Mouse (Mus musculus) heart, postnatal 10 days (tissue): ENCODE results near the gene Adgrl3. TPM values are rescaled to one million over a fixed set of nuclear protein-coding genes. Genes with fewer than 3 reads are reported as not detected.

ENCODE experiments used
- DNase-seq, 2 experiments: peaks; one replicate each; pipeline ENCODE4 v3.0.0; 2021
- intact Hi-C: fragments of 180-260 bp; cut with DNase I; formaldehyde crosslinking; loops from one replicate; pipeline ENCODE4 v1.15.1; 2025
- total RNA-seq, 2 experiments: library from RNA; stranded (reverse); gene quantifications; 2 replicates each; pipeline ENCODE4 v1.2.3; 2021

Gene Adgrl3
- total RNA-seq, 2 experiments from 2014 or later, result 8.8 to 9.1 TPM

DNA sequence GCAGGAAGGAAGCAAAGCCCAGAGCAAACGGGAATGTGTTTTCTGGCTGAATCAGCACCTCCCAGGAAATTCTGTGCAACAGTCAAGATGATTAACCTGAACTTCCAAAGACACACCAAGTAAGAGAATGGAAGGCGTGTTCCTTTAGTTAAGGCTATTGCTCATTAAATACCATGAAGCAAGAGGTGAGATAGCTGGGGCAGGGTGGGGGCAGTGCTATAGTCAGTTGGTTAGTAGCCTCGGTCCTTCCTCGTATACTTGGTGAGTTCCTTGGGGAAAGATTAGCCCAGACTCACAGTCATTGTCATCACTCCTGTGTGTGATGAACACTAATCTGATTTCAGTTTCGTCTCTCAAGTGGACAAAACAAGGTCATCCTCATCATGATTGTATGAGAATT is 53.0 kb downstream of the Adgrl3 start:
- intact Hi-C loops, result loop anchor here (5.0 kb wide), 1 partner anchor 51 kb away; the partner anchor contains the start of gene Adgrl3
- DNase-seq, result no peak

DNA sequence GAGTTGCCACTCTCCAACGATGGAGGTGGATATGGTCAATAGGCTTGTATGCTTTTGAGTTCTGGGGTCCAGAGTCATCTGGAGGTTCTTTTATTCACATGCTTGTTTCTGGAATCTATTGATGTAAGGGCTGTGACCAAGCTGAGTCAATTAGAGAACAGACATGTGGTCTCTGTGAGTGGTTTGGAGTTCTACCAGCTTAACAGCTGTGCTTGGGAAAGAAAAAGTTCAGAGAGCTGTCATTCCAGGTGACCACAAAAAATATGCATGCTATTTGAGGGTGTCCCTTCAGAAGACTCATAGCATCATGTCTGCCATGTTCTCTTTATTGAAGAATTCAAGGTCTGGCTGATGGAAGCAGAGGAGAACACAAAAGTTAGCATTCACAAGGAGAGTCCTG is 53.9 kb downstream of the Adgrl3 start:
- peak; percentile 13 to 27 for DNase-seq
- intact Hi-C loops, result loop anchor here (5.0 kb wide), 1 partner anchor 52 kb away; the partner anchor contains the start of gene Adgrl3

DNA sequence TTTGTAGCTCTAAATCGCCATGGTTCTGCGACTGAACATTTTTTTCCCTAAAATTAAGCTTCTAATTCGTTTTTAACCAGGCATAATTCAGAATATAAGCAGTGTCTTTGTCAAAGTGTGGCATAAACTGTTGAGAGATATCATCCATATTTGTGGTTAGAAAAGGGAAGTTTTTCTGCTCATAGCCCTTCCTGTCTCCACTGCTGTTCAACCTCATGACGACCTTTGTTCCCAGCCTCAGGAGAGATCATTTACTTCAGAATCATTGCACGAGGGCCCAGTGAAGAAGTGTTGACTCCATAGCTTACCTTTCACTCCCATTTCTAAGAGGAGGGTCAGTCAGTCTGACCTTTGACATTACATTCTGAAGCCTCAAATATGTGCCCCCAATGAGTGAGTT is 56.4 kb downstream of the Adgrl3 start:
- intact Hi-C loops, result no loop called here
- DNase-seq, result no peak

DNA sequence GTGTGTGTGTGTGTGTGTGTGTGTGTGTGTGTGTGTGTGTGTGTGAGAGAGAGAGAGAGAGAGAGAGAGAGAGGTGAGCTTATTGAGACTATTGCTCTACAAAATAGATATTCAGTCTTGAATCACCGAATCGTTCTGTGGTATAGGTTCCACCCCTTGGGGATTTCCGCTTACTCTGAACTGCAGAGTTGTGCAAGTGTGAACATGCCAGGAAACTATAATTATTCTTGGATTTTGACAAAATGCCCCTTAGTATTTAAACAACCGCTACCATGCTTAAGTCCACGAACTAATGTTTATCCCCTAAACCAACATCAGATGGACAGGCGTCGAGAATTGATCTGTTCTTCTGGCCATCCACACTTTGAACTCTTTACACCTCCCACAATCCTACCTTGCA is 57.1 kb downstream of the Adgrl3 start:
- intact Hi-C loops, result no loop called here
- no peak for DNase-seq

DNA sequence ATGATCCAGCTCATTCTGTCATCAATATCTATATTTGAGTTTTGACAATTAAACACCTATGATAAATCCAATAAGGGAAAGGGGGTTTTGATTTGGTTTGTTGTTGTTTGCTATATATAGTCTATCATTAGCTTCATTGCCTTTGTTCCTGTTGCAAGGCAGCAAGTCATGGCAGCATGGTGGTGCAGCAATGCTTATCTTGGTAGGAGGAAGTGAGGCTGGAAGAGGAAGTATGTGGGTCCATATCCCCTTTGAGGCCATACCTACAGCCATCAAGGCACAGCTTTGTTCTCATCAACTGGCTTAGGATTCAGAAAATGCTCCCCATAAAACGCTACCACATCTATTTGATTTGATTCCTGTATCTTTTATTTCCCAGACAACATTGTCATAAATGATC is 58.1 kb downstream of the Adgrl3 start:
- DNase-seq, result no peak
- intact Hi-C loops, result no loop called here

DNA sequence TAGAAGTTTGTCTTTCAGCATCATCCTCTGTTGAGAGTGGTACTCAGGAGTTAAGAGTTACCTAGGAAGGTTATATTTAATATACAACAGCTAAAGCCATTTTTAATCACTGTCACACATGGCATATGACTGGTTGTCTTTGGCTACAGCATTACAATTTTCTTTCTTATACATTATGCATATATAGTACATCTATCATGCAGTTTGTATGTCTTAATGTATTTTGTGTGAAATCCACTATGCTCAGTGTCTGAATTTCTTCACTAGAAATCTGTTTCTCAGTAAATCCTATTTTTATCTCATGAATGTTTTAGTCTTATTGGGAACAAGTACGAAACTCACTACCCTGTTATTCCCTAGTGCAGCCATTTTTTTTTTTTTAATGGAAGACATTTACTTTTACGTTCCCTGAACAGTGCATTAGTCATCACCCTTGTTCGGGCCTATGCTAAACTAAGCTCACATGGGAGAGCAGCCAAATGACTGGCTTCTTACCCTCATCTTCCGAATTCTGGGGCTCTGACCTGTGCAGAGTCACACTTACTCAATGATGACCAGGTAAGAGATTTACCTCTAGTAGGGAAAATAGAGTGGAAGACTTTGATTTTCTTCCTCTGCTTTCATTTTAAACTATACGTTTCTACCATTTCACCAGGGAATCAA is 63.9 kb downstream of the Adgrl3 start:
- intact Hi-C loops, result no loop called here

DNA sequence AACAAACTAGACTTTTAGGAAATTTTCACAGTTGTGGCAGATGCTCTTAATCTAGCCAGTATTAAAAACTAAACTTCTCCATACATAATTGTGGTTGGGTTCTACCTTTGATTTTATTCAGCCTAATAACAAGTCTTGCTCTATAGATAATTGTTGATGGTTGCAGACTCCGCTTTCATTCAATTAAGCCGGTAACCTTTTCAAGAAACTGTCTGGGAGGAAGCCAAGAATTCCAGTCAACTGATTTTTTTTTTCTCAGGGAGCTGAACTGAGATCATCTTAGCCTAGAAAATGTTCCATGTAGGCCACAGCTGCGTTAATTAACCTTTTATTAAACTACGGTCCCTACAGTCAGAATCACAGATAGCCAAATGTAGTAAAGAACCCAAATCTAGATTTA is 65.2 kb downstream of the Adgrl3 start:
- peak in 1 of 2 experiments; percentile 25 for DNase-seq
- intact Hi-C loops, result no loop called here

More for the DNA sequence above, 63.9 kb downstream of the Adgrl3 start:
- no peak for DNase-seq

DNA sequence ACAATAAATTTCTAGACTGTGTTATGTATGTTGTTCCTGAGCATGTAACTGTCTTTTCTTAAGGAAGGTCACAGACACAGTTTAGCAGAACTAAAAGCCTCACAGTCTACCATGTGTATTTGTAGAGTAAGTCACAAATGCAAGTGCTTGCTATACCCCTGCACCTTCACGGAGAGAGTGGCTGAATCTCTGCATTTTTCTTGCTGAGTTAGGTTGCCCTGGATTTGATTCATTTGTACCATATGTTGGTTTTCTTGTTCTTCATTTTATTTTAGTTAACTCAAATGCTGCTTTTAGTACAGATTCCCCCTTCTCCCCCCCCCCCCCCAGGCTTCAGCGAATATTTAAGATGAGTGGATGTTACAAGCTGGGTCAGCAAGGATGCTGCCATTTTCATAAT is 68.7 kb downstream of the Adgrl3 start:
- intact Hi-C loops, result no loop called here
- DNase-seq, result no peak

DNA sequence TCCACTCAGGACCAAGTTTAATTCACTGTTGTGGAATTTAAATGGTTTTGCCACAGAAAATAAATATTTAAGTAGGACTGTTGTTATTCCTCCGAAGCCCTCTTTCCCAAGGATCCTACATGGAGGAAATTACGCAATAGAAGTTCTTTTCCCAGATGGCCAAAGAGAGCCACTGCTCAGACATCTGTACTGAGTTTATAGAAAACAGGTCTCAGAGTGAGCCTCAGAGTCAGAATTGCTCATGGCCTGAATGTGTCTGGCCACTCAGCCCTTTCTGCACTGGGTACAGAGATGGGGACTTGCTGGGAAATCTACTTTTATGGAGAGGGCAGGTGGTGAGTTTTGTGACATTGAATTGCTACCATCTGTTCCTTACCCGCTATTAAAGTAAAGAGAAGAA is 74.7 kb downstream of the Adgrl3 start:
- no peak for DNase-seq
- intact Hi-C loops, result no loop called here

DNA sequence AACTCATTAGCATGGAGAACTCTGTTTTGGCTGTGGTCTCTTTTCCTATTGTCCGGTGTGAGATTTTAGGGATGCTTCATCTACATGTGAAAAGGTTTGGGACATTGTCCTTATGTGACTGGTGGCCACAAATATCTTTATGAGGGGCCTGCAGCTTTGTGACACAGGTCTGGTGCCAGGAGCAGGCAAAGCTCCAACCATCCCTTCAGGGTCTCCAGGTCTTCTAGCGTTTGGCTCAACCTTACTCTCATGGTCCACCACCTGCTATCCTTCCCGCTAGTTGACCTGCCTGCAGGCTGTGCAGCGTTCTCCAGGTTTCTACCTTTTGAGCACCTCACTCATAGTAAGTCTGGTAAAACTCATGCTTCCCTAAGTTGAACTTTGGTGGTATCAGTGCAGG is 77.2 kb downstream of the Adgrl3 start:
- intact Hi-C loops, result no loop called here
- DNase-seq, result no peak

DNA sequence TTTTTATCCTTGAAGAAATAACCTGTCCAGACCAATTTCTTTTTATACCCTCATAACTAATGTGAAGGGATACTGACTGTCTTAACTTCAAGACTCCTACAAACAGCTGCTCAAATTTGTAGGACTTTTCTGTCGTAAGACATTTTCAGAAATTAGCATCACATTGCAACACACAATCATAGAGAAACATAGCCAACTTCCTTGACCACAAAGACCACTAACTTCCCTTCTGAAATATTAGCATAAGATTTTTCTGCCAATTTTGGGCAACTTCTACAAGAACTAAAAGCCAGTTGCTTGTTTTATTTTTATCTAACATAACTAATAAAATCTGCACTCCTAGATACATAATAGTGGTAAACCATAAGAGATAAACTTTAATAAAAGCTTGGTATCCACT is 87.5 kb downstream of the Adgrl3 start:
- no peak for DNase-seq
- intact Hi-C loops, result no loop called here

DNA sequence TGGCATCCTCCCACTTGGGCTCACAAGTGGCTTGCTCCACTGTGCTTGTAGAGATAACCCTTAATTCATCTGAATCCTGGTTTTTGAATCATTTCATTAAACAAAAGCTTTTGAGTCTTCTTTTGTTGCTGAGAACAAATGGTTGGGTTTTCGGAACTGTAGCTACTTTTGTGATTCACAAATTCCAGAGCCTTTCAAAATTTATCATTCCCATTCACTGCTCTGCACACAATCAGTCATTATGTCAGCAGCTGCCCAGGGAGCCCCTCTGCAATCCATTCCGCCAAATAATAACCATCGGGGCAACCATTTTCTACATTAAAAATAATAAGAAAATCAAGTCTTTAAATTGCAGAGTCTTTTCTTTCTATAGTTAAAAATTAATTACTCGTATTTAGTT is 104.5 kb downstream of the Adgrl3 start:
- DNase-seq, result no peak
- intact Hi-C loops, result no loop called here

DNA sequence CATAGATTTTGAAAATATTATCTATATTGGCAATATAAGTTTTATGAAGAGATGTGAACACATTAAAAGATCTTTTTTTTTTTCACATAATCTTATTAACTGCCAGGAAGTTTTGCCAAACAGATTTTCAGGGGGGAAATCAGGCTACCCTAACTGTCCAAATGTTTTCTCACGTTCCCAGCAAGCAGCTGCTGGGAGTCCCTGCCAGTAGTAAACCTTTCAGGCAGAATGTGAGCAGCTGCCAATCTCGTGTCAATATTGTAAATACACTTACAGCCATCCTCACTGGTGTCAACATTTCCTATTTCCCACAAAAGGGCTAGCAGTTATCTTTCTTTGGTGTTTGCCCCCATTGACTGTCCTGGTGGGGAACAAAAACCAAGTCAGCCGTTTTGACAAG is 107.7 kb downstream of the Adgrl3 start:
- intact Hi-C loops, result no loop called here
- DNase-seq, result no peak

DNA sequence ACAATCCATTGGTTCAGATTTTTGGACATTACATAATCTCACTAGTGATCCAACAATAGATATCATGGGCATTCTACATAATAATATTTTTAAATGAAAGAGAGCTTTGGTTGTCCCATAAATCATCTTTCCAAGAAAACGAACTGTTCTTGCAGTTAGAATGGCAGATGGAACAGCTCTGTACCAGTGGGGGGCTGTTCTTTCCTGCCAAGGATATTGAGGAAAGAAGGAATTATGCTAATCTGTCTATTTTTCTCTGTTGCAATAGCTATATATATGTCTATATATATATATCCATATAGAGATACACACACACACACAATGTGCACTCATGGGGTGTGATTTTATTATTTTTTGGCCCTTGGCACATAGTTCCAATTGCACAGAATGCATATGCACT is 116.5 kb downstream of the Adgrl3 start:
- intact Hi-C loops, result no loop called here
- DNase-seq, result no peak

DNA sequence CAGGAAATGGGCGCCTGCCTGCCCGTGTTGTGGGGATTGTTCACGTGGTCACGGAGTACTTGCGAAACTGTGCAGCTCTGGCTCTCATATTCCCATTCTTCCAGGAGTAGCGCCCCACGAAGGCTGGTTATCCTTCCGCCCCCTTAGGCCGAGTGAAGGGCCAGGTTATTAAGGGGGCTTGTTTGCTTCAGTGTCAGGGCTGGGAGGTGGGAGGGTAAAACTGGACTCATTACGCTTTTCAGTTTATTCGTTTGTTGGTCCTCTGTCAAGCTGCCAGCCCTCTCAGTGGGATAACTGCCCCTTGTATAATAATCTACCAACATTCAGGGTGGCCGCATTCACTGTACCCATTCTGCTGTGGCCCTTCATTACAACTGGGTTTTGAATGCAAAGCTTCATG is 135.9 kb downstream of the Adgrl3 start:
- DNase-seq, result no peak
- intact Hi-C loops, result no loop called here

DNA sequence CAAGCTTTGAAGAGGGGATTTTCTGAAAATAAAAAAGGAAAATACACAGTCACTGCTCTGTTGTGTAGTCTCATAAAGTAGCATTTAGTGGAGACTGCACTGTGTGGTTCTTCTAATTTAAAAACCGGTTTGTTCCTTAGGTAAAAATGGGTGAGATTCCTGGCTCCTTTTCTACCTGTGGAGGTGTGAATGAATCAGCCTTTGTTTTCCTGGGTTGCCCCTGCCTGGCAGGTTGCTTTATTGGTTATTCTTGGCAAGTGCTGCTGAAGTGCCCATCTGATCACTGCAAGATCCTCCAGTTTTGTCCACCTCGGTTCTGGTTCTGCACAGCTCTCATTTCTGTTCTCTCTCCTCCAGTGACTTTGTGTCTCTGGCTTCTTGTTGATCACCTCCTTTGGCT is 136.3 kb downstream of the Adgrl3 start:
- intact Hi-C loops, result no loop called here
- DNase-seq, result no peak

DNA sequence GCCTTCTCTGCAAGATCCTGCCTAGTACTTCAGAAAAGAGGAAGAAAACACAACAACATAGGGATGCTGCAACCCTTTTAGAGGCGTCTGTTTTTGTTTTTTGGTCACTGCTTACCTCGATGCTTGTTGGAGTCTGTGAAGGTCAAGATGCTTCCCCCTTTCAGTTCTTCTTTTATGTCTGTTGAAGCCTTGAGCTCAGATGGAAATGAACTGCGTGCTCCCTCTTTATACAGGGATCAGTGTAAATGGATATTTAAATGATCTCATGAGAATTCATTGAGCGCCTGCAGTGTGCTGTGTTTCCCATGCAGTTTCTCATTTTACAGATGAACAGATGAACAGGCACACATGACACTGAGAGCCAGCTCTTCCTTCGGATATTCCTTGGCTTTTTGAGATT is 136.9 kb downstream of the Adgrl3 start:
- intact Hi-C loops, result no loop called here
- DNase-seq, result no peak

DNA sequence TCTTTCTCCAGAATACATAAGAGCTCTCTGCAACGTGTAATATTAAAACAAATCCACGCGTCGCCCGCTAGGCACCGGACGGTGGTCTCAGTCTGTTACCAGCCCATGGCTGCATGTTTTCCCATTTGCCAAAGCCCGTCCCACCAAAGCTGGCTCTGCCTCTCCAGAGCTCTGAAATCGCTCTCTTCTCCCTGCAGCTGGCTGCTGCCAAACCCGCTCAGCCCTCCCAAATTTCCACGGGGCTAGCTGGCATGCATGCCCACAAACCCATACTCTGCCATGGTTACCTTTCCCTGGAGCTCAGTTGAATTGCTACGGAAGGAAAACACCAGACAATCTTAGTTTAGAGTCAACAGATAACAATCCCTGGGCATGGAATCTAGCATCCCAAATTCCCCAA is 139.1 kb downstream of the Adgrl3 start:
- no peak for DNase-seq
- intact Hi-C loops, result no loop called here

DNA sequence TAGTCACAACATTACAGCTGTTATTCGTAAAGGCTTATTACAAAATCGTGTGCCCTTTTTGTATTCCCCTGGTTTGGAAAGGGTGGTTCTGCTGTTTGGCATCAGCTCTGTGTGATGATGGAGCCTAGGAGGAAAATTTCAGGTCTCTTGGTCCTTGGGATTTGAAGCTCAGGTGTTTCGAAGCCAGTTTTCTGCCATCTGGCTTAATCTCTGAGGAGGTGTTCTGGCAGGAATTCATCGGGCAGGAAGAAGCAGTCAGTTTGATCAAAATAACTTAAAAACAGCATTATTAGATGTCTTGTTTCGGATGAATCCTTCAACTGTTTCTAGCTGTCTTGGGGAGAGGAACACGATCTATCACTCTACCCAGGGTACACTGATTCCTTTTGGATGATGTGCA is 140.5 kb downstream of the Adgrl3 start:
- DNase-seq, result no peak
- intact Hi-C loops, result no loop called here

DNA sequence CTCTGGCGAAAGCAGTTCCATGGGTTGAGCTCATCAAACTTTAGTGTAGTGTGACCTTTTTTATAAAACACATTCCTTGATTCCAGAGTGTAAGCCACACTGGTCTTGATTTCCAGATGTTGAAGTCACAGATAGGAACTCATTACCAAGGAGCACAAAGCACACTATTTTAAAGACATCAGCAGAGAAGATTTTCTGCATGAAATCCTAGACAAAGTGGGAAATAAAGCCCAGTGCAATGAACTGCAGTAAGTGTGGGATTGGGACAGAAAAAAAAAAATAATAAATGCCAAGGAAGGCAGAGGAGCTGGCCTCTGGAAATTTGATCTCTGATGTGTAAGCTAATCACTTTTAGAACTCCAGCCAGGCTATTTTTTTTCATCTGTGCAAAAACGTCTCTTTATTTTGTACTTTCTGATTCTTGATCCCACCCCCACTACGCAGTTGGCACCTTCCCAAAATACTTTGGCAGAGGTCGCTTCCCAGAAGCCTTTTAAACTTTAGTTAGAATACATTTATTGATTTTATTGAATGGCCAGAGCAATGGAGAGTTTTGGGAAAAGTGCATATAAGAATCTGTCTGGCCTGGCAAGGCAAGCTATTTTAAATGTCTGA is 169.0 kb downstream of the Adgrl3 start:
- peak; percentile 6 to 10 for DNase-seq

DNA sequence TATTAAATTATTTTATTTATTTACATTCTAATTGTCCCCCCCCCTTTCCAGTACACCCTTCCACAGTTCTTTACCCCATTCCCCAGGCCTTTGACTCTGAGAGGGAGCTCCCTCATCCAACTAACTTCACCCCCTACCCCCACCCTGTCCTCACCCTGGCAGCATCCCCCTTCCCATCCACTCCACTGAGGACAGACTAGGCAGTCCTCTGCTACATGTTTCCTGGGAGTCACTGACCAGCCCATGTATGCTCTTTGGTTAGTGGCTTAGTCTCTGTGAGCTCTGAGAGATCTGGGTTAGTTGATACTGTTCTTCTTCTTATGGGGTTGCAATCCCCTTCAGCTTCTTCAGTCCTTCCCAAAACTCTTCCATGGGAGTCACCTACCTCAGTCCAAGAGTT is 180.4 kb downstream of the Adgrl3 start:
- no peak for DNase-seq
- intact Hi-C loops, result no loop called here

More for the DNA sequence above, 169.0 kb downstream of the Adgrl3 start:
- intact Hi-C loops, result no loop called here

DNA sequence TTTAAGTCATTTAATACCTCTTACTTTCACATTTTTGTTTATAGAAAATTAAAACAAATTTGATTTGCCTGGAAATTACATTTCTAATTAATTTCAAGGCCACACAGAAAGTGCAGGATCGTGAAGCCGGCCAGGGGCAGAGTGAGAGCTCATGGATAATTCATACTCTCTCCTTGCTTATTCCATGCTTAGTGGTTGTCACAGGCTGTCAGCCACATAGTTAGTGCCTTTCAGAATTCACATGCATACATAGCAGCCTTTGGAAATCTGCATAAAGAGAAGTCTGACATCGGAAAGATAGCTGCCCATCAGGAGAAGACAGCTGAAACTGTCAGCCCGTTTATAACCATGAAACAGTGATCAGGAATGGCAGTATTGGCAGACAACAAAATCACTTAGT is 181.9 kb downstream of the Adgrl3 start:
- DNase-seq, result no peak
- intact Hi-C loops, result no loop called here
